Mouse (Mus musculus) neural tube, embryonic 15.5 days (tissue): ENCODE measurements at regions not wholly inside any gene's neighbourhood (a gene's known extent, or its start where the extent isn't known, plus 50 kb on each side); places are given as distances from the start of the nearest gene placed in this dataset.

Experiments used
- ATAC-seq: fragments of 200-750 bp; cut with Nextera tagmentation; 2 replicates; pipeline ENCODE4 v1.8.0; 2017; ENCODE audit warnings: mild to moderate bottlenecking, moderate TSS enrichment, moderate library complexity; ENCODE audit not compliant: low FRiP score
- H3K27ac ChIP-seq: fragments of 300-500 bp; sonication (generic); replicated peaks from 2 replicates; pipeline ENCODE4 v1.5.1; 2015; ENCODE audit warnings: mild to moderate bottlenecking, inconsistent platforms
- H3K27me3 ChIP-seq: fragments of 300-500 bp; sonication (generic); replicated peaks from 2 replicates; pipeline ENCODE4 v1.6.1; 2015; ENCODE audit warnings: inconsistent platforms
- H3K36me3 ChIP-seq: fragments of 300-500 bp; sonication (generic); 2 replicates; pipeline ENCODE4 v1.6.1; 2015; ENCODE audit warnings: inconsistent platforms
- H3K4me1 ChIP-seq: fragments of 300-500 bp; sonication (generic); 2 replicates; pipeline ENCODE4 v1.6.1; 2015; ENCODE audit warnings: inconsistent platforms
- H3K4me2 ChIP-seq: fragments of 300-500 bp; sonication (generic); 2 replicates; pipeline ENCODE4 v1.6.1; 2015; ENCODE audit warnings: inconsistent platforms, mild to moderate bottlenecking, moderate library complexity
- H3K4me3 ChIP-seq: fragments of 300-500 bp; sonication (generic); replicated peaks from 2 replicates; pipeline ENCODE4 v1.5.1; 2015; ENCODE audit warnings: mild to moderate bottlenecking, inconsistent platforms
- H3K9ac ChIP-seq: fragments of 300-500 bp; sonication (generic); replicated peaks from 2 replicates; pipeline ENCODE4 v1.6.1; 2015; ENCODE audit warnings: mild to moderate bottlenecking, inconsistent platforms
- H3K9me3 ChIP-seq: fragments of 300-500 bp; sonication (generic); replicated peaks from 2 replicates; pipeline ENCODE4 v1.6.1; 2016; ENCODE audit warnings: inconsistent platforms
- WGBS: fragments of 180-500 bp; shearing (Covaris S2); methylation state at CpG from one replicate; pipeline ENCODE4 v1.1.7; 2015; ENCODE audit warnings: mixed read lengths; 5-methylcytosine and 5-hydroxymethylcytosine counted together

DNA sequence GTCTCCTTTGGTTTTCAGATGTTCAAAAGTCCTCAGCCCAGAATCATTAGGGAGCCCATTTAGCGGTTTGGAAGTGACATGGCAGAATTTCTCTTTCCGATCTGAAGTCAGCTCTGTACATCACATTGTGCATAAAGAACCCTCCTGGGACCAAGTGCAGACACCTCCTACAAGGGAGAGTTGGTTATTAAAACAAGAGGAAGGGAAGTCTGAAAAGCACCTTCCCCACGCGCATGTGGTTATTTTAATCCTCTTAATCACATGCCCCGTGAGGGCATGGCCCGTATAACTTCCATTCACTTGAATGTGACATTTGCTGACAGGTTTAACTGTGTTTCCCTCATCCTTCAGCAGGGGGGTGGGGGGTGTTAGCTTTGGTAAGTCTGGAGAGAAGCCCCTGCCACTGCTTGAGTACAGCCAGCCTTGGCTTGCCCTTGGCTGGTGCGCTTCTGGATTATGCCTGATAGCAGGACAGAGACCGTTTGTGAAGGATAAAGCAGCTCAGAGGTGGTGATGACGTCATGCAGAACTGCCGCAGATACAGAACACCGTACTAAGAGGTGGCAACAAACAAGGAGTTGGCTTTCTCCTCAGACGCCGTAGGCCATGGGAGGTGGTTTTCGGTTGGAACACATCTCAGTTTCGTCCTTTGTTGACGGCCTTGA lies 51.5 kb upstream of the Pcdh8 start:
- H3K9ac ChIP-seq, result no peak overlapping the region
- peaks cover 5% of the 10 kb centered on the region; the same call in 1 of the 2 replicates for H3K4me1 ChIP-seq
- no peak overlapping the region for H3K4me2 ChIP-seq
- no peak overlapping the region for H3K27ac ChIP-seq
- H3K9me3 ChIP-seq, result no peaks in the 10 kb centered on the region
- no peaks in the 10 kb centered on the region for H3K36me3 ChIP-seq
- WGBS, result 75% methylated on average over 16 of the region's 16 CpGs
- no peak overlapping the region for H3K4me3 ChIP-seq
- H3K27me3 ChIP-seq, result no peaks in the 10 kb centered on the region
- ATAC-seq, result no peak

DNA sequence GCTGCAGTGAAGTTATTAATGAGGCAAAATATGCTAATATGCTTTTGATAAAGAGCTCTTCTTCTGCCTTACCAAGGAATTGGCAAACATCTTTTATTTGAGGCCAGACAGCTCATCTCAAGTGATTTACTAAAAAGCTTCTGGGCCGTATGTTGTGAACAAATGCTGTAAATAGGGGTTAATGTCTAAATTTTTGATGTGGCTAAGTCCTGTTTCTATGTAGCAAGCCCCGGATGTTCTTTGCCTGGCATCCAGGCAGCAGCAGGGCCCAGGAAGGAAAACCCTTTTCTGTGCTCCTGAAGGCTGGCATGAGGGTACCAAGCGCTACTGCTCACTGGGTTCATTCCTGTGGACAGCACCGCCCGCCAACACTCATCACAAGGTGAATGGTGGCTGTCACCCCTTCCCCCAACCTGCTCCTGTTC lies 50.9 kb upstream of the Pcdh8 start:
- Histone ChIP-seq H3K9me3 (no peaks in the 10 kb centered on the region), H3K4me2 (no peak overlapping the region), H3K36me3 (no peaks in the 10 kb centered on the region), H3K4me3 (no peak overlapping the region), H3K9ac (no peak overlapping the region), H3K27me3 (no peaks in the 10 kb centered on the region), H3K27ac (no peak overlapping the region), H3K4me1 (peaks cover 5% of the 10 kb centered on the region; the same call in 1 of the 2 replicates)
- no peak for ATAC-seq
- WGBS, result 69% methylated on average over 5 of the region's 5 CpGs

DNA sequence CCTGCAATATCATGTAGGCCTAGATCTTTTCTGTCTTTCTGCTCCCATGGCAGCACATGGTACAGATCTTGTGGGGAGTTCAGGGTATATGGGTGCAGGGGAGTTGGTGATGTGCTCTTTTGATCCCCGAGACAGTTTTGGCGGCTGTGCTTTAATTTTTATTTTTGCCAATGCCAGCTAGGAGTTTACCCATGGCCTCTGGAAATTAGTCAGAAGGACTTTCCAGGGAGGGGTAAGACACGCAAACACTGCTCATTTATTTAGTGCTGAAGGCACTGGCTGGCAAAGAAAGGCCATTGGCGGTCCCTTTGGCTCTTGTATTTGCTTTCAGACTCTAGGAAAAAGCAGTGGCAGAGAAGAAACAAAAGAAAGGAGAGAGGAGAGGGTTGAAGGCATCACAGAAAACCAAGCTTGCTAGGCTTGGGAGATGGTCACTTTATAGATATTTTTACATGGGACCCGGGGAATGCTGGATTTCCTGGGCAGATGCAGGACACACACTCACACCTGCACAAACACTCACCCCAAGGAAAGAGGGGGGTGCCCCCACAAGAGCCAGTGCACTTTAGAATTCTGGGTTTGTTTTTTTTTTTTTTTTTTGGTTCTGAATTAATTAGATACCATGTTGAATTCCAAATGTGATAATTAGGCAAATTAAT lies 50.4 kb upstream of the Pcdh8 start:
- H3K9ac ChIP-seq, result no peak overlapping the region
- no peaks in the 10 kb centered on the region for H3K9me3 ChIP-seq
- H3K4me2 ChIP-seq, result no peak overlapping the region
- H3K36me3 ChIP-seq, result no peaks in the 10 kb centered on the region
- H3K4me1 ChIP-seq, result peaks cover 5% of the 10 kb centered on the region; the same call in 1 of the 2 replicates
- H3K4me3 ChIP-seq, result no peak overlapping the region
- 71% methylated on average over 5 of the region's 5 CpGs for WGBS
- no peak overlapping the region for H3K27ac ChIP-seq
- ATAC-seq, result no peak
- H3K27me3 ChIP-seq, result no peaks in the 10 kb centered on the region
